Mouse (Mus musculus) embryo, embryonic 10.5 days (tissue): ENCODE data around the gene Sf1.

Experiments used
- DNase-seq: peaks from one replicate; pipeline ENCODE4 v3.0.0-alpha.2; 2015; ENCODE audit warnings: low spot score

Gene Sf1

GRCm38 (mm10) chr19:6398447-6399284 lies 35.2 kb downstream of the Sf1 start:
- DNase-seq, result peak; percentile 76

DNA sequence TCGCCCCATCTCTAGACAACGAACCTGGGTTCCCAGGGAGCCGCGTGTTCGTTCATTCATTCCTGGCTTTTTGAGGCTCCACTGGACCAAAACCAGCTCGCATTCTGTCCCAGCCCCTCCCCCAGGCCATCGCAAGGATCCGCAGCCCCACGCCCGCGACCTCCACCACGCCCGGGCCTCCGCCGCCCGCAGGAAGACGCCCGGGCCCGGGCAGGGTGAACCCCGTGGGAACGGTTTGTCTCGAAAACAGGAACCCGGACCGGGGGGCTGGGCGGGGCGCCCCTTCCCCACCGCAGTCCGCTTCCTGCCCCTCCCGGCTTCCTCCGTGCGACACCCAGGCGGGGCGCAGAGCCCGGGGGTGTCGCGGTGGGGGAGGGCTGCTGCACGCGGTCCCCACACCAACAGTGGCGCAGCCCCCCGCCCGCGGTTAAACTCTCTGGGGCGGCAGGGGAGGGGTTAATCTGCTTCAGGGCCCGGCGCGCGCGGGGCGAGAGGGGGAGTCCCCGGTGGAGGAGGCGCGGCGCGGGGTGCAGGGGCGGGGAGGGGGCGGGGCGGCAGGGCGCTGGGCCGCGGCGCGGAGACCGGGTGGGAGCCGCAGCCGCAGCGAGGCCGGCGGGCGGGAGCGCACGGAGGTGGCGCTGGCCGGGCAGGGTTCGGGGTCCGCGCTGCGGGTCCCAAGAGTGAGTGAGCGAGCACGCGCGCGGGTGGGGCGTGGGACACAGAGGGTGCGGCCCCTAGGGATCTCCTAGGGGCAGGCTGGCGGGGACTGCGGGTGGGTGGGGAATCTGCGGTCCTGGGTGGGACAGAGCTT lies 36.0 kb downstream of the Sf1 start, which contains the start of gene Rasgrp2:
Gene Rasgrp2 (plus strand): TSS at position 56 of the 811 bp plus-strand sequence.
- peak; percentile 29 for DNase-seq

- peak; percentile 40 for DNase-seq
Observed at GRCm38 (mm10) chr19:6400096-6401086, 36.9 kb downstream of the Sf1 start.

GRCm38 (mm10) chr19:6401131-6401815 lies 37.8 kb downstream of the Sf1 start:
- DNase-seq, result peak; percentile 75

DNA sequence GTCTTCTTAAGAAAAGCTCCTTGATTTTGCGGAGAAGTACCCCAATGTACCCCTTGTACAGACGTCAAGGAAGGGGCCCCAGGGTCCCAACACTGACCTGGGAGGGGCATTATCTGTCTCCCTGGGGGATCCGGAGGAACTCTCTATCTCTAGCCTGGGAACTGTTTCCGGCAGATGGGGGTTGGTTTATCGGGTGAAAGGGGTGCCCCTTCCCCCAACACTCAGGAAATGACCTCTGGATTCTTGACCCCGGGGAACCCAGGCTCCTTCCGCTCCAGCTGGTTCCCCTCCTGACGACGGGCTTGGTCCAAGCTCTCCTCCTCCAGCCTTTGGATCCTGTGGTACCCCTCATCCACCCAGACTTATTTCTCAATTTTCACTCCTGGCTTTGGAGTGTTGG lies 38.5 kb downstream of the Sf1 start:
- no peak for DNase-seq

- DNase-seq, result no peak
Observed at GRCm38 (mm10) chr19:6403869-6404268, 40.4 kb downstream of the Sf1 start.

- no peak for DNase-seq
Observed at GRCm38 (mm10) chr19:6405433-6405832, 41.9 kb downstream of the Sf1 start.

GRCm38 (mm10) chr19:6407109-6407508 lies 43.6 kb downstream of the Sf1 start:
- DNase-seq, result no peak

GRCm38 (mm10) chr19:6407816-6408510 lies 44.5 kb downstream of the Sf1 start:
- DNase-seq, result no peak

DNA sequence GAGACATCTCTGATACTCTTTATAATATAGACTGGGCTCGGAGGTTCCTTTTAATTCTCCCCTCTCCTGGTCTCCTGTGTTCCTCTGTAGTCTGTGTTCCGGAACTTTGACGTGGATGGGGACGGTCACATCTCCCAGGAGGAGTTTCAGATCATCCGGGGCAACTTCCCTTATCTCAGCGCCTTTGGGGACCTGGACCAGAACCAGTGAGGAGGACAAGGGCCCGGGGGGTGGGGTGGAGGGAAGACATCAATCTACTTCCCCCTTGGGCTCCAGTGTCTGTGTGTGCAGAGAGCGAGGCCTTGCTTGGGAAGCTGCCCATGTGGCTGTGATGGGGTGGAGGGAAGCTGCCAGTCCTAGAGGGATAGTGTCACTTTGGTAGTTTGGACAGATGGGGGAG lies 45.3 kb downstream of the Sf1 start:
- DNase-seq, result no peak

DNA sequence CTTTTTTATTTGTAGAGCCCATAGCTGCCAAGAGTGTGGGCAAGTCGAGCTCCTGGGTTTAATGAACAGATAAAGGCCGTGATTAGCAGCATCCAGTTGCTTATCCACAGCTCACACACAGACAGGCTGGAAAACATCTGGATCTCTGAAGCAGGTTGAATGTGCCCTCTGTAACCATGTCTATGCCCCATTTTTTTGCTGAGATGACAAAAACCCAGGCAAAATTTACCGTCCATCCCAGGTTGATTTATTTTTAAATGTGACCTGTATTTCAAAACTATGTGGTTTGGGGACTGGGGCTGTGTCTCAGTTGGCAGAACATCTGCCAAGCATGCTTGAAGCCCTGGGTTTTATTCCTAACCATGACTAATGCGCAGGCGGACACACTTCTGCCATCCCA lies 45.7 kb downstream of the Sf1 start:
- no peak for DNase-seq

- DNase-seq, result no peak
Observed at GRCm38 (mm10) chr19:6409936-6410335, 46.4 kb downstream of the Sf1 start.

GRCm38 (mm10) chr19:6412798-6413197 lies 49.3 kb downstream of the Sf1 start:
- no peak for DNase-seq

- DNase-seq, result no peak
Observed at GRCm38 (mm10) chr19:6415454-6415853, 52.0 kb downstream of the Sf1 start.

DNA sequence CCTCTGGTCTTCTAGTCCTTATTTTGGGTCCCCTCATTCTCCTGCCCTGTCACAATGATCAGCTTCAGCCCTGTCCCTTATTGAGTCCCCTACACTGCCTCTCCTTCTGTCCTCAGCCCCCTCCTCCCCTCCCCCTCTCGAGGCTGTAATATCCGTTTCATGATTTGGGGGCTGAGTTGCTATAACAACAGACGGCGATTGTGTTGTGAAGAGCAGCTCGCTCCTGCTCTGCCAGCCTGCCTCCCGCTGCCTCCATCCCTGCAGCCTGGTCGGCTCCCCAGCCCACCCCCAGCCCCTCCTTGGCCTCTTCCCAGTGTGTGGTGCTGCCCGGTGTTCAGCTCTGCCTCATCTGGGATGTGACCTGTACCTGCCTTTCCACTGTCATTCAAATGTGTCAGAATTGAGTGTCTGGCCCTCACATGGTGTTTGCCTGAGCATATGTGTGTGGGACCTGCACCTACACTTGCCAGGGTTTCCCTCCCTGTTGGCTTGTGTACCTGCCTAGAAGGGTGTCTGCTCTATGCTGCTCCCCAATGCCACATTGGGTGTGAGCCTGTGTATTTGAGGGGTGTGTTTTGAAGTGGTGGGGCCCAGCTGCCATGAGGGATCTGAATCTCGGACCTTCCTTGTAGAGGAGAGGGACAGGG lies 52.8 kb downstream of the Sf1 start:
- peak; percentile 80 for DNase-seq

- no peak for DNase-seq
Observed at GRCm38 (mm10) chr19:6416894-6417761, 53.6 kb downstream of the Sf1 start.

- DNase-seq, result peak; percentile 94
Observed at GRCm38 (mm10) chr19:6418233-6418879, 54.9 kb downstream of the Sf1 start, which contains the start of gene Nrxn2. TSS of gene Nrxn2 (plus strand) at chr19:6418731.

DNA sequence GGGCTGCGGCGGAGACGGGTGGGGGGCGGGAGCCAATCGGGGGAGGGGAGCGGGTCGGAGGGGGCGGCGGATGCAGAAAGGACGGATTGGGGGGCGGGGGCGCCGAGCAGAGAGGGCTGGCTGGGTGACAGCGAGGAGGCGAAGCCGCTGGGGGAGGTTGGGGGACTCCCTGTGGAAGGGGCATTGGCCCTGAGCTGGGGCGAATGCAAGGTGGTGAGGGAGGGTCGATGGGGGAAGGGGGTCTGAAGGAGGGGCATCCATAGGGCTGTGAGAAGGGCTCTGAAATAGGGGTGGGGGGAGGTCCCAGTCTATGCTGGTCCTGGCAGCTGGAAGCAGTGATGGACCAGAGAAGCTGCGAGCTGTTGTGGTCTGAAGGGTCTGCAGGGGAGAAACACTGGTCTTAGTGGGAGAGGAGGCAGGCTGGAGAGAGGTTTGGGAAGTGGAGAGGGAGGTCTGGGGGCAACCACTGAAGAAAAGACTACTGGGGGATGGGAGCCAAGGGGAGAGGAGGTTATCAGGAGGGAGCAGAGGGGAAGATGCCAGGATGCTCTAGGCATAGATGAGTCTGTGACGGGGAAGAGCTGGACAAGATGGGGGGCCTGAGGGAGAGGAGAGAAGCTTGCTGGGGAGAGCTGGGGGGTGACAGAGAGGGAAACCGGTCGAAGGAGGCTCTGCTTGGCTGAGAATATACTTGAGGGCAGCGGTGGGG lies 55.6 kb downstream of the Sf1 start:
- no peak for DNase-seq
